Mouse (Mus musculus) MEL (cell line): ENCODE data around the gene Trim46. TPM values are rescaled to one million over a fixed set of nuclear protein-coding genes. Genes with fewer than 3 reads are reported as not detected.

Experiments
- DNase-seq: peaks from one replicate; pipeline ENCODE4 v3.0.0; 2011; ENCODE audit warnings: low read depth, low spot score
- H3K27ac ChIP-seq: 2 replicates; pipeline ENCODE4 v1.5.1; 2012; ENCODE audit warnings: low read depth, mild to moderate bottlenecking, control low read depth, low read length, moderate library complexity; ENCODE audit not compliant: control insufficient read depth
- H3K27me3 ChIP-seq, 2 experiments: fragments of 150-350 bp in 1 of 2; sonication (generic) in 1 of 2; 2 replicates each; pipeline ENCODE4 v1.6.1; 2012; ENCODE audit warnings: low read length in 2 of 2, mild to moderate bottlenecking in 2 of 2, improper control_type of control experiment in 1 of 2, moderate library complexity in 1 of 2; ENCODE audit not compliant: insufficient read depth in 2 of 2, control insufficient read depth in 1 of 2
- H3K36me3 ChIP-seq, 2 experiments: 2 replicates each; pipeline ENCODE4 v1.6.1; 2012 to 2014; ENCODE audit warnings: low read length in 2 of 2, improper control_type of control experiment in 1 of 2, inconsistent platforms in 1 of 2, mild to moderate bottlenecking in 1 of 2; ENCODE audit not compliant: insufficient read depth in 2 of 2, control insufficient read depth in 1 of 2
- H3K4me1 ChIP-seq, 2 experiments: fragments of 150-350 bp in 1 of 2; sonication (generic) in 1 of 2; 2 replicates each; pipeline ENCODE4 v1.6.1; 2012; ENCODE audit warnings: low read length in 2 of 2, improper control_type of control experiment in 1 of 2, mild to moderate bottlenecking in 1 of 2; ENCODE audit not compliant: insufficient read depth in 2 of 2, control insufficient read depth in 1 of 2
- H3K4me3 ChIP-seq, 2 experiments: fragments of 150-350 bp in 1 of 2; sonication (generic) in 1 of 2; 2 replicates each; pipeline ENCODE4 v1.5.1; 2012; ENCODE audit warnings: low read depth in 2 of 2, low read length in 2 of 2, mild to moderate bottlenecking in 2 of 2, moderate library complexity in 2 of 2, control low read depth in 1 of 2, improper control_type of control experiment in 1 of 2; ENCODE audit not compliant: control insufficient read depth in 1 of 2, insufficient read depth in 1 of 2
- H3K79me2 ChIP-seq: 2 replicates; pipeline ENCODE4 v1.6.1; 2012; ENCODE audit warnings: mild to moderate bottlenecking, low read length, moderate library complexity; ENCODE audit not compliant: control insufficient read depth, poor library complexity, insufficient read depth
- H3K9ac ChIP-seq: 2 replicates; pipeline ENCODE4 v1.6.1; 2012; ENCODE audit warnings: low read depth, mild to moderate bottlenecking, control low read depth, low read length, moderate library complexity; ENCODE audit not compliant: control insufficient read depth, poor library complexity, severe bottlenecking
- H3K9me3 ChIP-seq: fragments of 150-350 bp; sonication (generic); replicated peaks from 2 replicates; pipeline ENCODE4 v1.6.1; 2012; ENCODE audit warnings: mild to moderate bottlenecking, low read length, improper control_type of control experiment, moderate library complexity; ENCODE audit not compliant: insufficient read depth
- BHLHE40 ChIP-seq: IDR thresholded peaks from 2 replicates; pipeline ENCODE4 v1.6.1; 2012; ENCODE audit warnings: low read depth, mild to moderate bottlenecking, inconsistent platforms, low read length, improper control_type of control experiment, borderline replicate concordance
- CHD1 ChIP-seq: IDR thresholded peaks from 2 replicates; pipeline ENCODE4 v1.6.1; 2012; ENCODE audit warnings: low read depth, mild to moderate bottlenecking, inconsistent platforms, low read length, improper control_type of control experiment
- CHD2 ChIP-seq: IDR thresholded peaks from 2 replicates; pipeline ENCODE4 v1.6.1; 2011; ENCODE audit warnings: low read length, improper control_type of control experiment
- CTCF ChIP-seq, 3 experiments: IDR thresholded peaks in 2 of 3; conservative IDR thresholded peaks in 1 of 3; 2 replicates each; pipeline ENCODE4 v1.5.1; 2011 to 2012; ENCODE audit warnings: low read length in 3 of 3, low read depth in 2 of 3, mild to moderate bottlenecking in 2 of 3, improper control_type of control experiment in 1 of 3, inconsistent platforms in 1 of 3, mixed read lengths in 1 of 3, moderate library complexity in 1 of 3; ENCODE audit not compliant: control insufficient read depth in 1 of 3, insufficient read depth in 1 of 3, poor library complexity in 1 of 3, severe bottlenecking in 1 of 3
- ELF1 ChIP-seq: IDR thresholded peaks from 2 replicates; pipeline ENCODE4 v1.6.1; 2014; ENCODE audit warnings: low read depth, mild to moderate bottlenecking, inconsistent platforms, low read length, improper control_type of control experiment, moderate library complexity
- EP300 ChIP-seq, 2 experiments: IDR thresholded peaks; 2 replicates each; pipeline ENCODE4 v1.6.1; 2011; ENCODE audit warnings: improper control_type of control experiment in 2 of 2, low read length in 2 of 2, low read depth in 1 of 2, mild to moderate bottlenecking in 1 of 2
- ETS1 ChIP-seq: IDR thresholded peaks from 2 replicates; pipeline ENCODE4 v1.6.1; 2012; ENCODE audit warnings: low read depth, mild to moderate bottlenecking, inconsistent platforms, low read length, improper control_type of control experiment, moderate library complexity
- GATA1 ChIP-seq: IDR thresholded peaks from 2 replicates; pipeline ENCODE4 v1.6.1; 2011; ENCODE audit warnings: low read depth, low read length, improper control_type of control experiment
- JUND ChIP-seq: IDR thresholded peaks from 2 replicates; pipeline ENCODE4 v1.6.1; 2011; ENCODE audit warnings: low read depth, mild to moderate bottlenecking, improper control_type of control experiment, low read length
- KAT2A ChIP-seq: conservative IDR thresholded peaks from 2 replicates; pipeline ENCODE4 v1.6.1; 2012; ENCODE audit warnings: low read depth, low read length, improper control_type of control experiment, inconsistent platforms
- MAFK ChIP-seq: IDR thresholded peaks from 2 replicates; pipeline ENCODE4 v1.6.1; 2011; ENCODE audit warnings: low read depth, mild to moderate bottlenecking, low read length, improper control_type of control experiment, borderline replicate concordance
- MAX ChIP-seq: IDR thresholded peaks from 2 replicates; pipeline ENCODE4 v1.6.1; 2011; ENCODE audit warnings: low read length, improper control_type of control experiment
- MAZ ChIP-seq: IDR thresholded peaks from 2 replicates; pipeline ENCODE4 v1.6.1; 2012; ENCODE audit warnings: low read depth, mild to moderate bottlenecking, inconsistent platforms, low read length, improper control_type of control experiment
- MXI1 ChIP-seq: IDR thresholded peaks from 2 replicates; pipeline ENCODE4 v1.6.1; 2011; ENCODE audit warnings: mild to moderate bottlenecking, low read depth, low read length, improper control_type of control experiment
- MYC ChIP-seq: IDR thresholded peaks from 2 replicates; pipeline ENCODE4 v1.6.1; 2011; ENCODE audit warnings: low read depth, mild to moderate bottlenecking, low read length, improper control_type of control experiment, moderate library complexity
- NELFE ChIP-seq: IDR thresholded peaks from 2 replicates; pipeline ENCODE4 v1.6.1; 2011; ENCODE audit warnings: low read depth, low read length, improper control_type of control experiment
- POLR2AphosphoS2 ChIP-seq: IDR thresholded peaks from 2 replicates; pipeline ENCODE4 v1.6.1; 2011; ENCODE audit warnings: low read length, improper control_type of control experiment
- POLR2AphosphoS5 ChIP-seq: IDR thresholded peaks from 2 replicates; pipeline ENCODE4 v1.6.1; 2012; ENCODE audit warnings: low read depth, borderline replicate concordance, mild to moderate bottlenecking, inconsistent platforms, low read length, moderate library complexity, mixed read lengths
- RAD21 ChIP-seq: IDR thresholded peaks from 2 replicates; pipeline ENCODE4 v1.6.1; 2011; ENCODE audit warnings: mild to moderate bottlenecking, low read depth, low read length, improper control_type of control experiment
- RCOR1 ChIP-seq: IDR thresholded peaks from 2 replicates; pipeline ENCODE4 v1.6.1; 2012; ENCODE audit warnings: low read depth, mild to moderate bottlenecking, inconsistent platforms, low read length, improper control_type of control experiment
- SIN3A ChIP-seq: IDR thresholded peaks from 2 replicates; pipeline ENCODE4 v1.6.1; 2012; ENCODE audit warnings: low read length, improper control_type of control experiment, inconsistent platforms
- TAL1 ChIP-seq: IDR thresholded peaks from 2 replicates; pipeline ENCODE4 v1.6.1; 2012; ENCODE audit warnings: mild to moderate bottlenecking, inconsistent platforms, low read length, moderate library complexity, mixed read lengths
- TBP ChIP-seq: IDR thresholded peaks from 2 replicates; pipeline ENCODE4 v1.8.0; 2011; ENCODE audit warnings: low read depth, low read length, improper control_type of control experiment
- TCF12 ChIP-seq: IDR thresholded peaks from 2 replicates; pipeline ENCODE4 v1.6.1; 2014; ENCODE audit warnings: low read depth, mild to moderate bottlenecking, inconsistent platforms, low read length, improper control_type of control experiment, moderate library complexity
- USF1 ChIP-seq: IDR thresholded peaks from 2 replicates; pipeline ENCODE4 v1.6.1; 2014; ENCODE audit warnings: low read depth, mild to moderate bottlenecking, inconsistent platforms, low read length, improper control_type of control experiment, moderate library complexity
- ZC3H11A ChIP-seq: IDR thresholded peaks from 2 replicates; pipeline ENCODE4 v1.6.1; 2012; ENCODE audit warnings: low read depth, mild to moderate bottlenecking, inconsistent platforms, low read length, improper control_type of control experiment
- ZNF384 ChIP-seq: IDR thresholded peaks from 2 replicates; pipeline ENCODE4 v1.6.1; 2012; ENCODE audit warnings: low read depth, mild to moderate bottlenecking, inconsistent platforms, low read length, improper control_type of control experiment
- polyA plus RNA-seq, 2 experiments: library from polyadenylated mRNA; stranded (reverse) in 1 of 2; unstranded in 1 of 2; fragments of >175 nt in 1 of 2; fragments of >200 nt in 1 of 2; gene quantifications; 2 replicates each; pipeline versions ENCODE4 v1.2.1 to v1.2.4; 2012; ENCODE audit warnings: low replicate concordance in 2 of 2, low read depth in 1 of 2; ENCODE audit not compliant: insufficient read length in 2 of 2, insufficient read depth in 1 of 2, missing spikeins in 1 of 2
- total RNA-seq: library from RNA; depleted of rRNA; stranded (reverse); fragments of 300-350 nt; gene quantifications from 2 replicates; pipeline ENCODE4 v1.2.3, GENCODE M21; 2012

The Trim46 gene
- total and polyA plus RNA-seq, 3 experiments, result 3.3 to 7.7 TPM; not detected in 1

- no peaks in the 10 kb centered on the region for H3K9me3 ChIP-seq
- peak; percentile 74 for DNase-seq
- peaks cover 5 to 23% of the 10 kb centered on the region in 2 experiments; a peak in 3 of 4 replicates for H3K4me1 ChIP-seq
- H3K36me3 ChIP-seq, result peaks cover 0 to 20% of the 10 kb centered on the region in 2 experiments; a peak in 2 of 4 replicates
- no peak overlapping the region for H3K4me3 ChIP-seq
- no peak overlapping the region for H3K9ac ChIP-seq
- H3K79me2 ChIP-seq, result no peaks in the 10 kb centered on the region
- peaks cover 29% of the 10 kb centered on the region in 2 experiments for H3K27me3 ChIP-seq
- H3K27ac ChIP-seq, result no peak overlapping the region
- TF ChIP-seq GATA1 (peak; percentile 27; the same call in 1 of the 2 replicates), TAL1 (peak; percentile 40; the same call in 1 of the 2 replicates), EP300 (IDR thresholded peaks at IDR 0.05; ENCODE audit: low read depth in 1 of 2, low read length in 2 of 2) (peak in 1 of 2 experiments; percentile 36; a peak in 1 of 4 replicates), JUND (no peak), SIN3A (no peak), MAX (no peak), POLR2AphosphoS5 (no peak), MAZ (no peak), CHD1 (no peak), TBP (no peak), NELFE (no peak), RCOR1 (peak; percentile 88), CTCF (IDR thresholded peaks at IDR 0.05 in 2 of 3, conservative IDR thresholded peaks at IDR 0.05 in 1 of 3; ENCODE audit: control insufficient read depth in 1 of 3, insufficient read depth in 1 of 3, low read depth in 2 of 3, low read length in 3 of 3, poor library complexity in 1 of 3, severe bottlenecking in 1 of 3) (no peak), RAD21 (no peak), KAT2A (no peak), TCF12 (peak; percentile 24; the same call in 1 of the 2 replicates), MYC (0 out of 2 replicates have a peak, but pooled peaks have one; percentile 51), CHD2 (no peak), MAFK (no peak)
These were observed 8.9 kb upstream of the Trim46 start for GRCm38 (mm10) chr3:89254994-89255393.

- H3K9me3 ChIP-seq, result no peaks in the 10 kb centered on the region
- no peak for TF ChIP-seq ZNF384
- TF ChIP-seq CTCF (IDR thresholded peaks at IDR 0.05 in 2 of 3, conservative IDR thresholded peaks at IDR 0.05 in 1 of 3; ENCODE audit: control insufficient read depth in 1 of 3, insufficient read depth in 1 of 3, low read depth in 2 of 3, low read length in 3 of 3, poor library complexity in 1 of 3, severe bottlenecking in 1 of 3), result peak in 2 of 3 experiments; percentile 4 to 13; a peak in 2 of 6 replicates
- TF ChIP-seq ETS1, result peak; percentile 47
- TF ChIP-seq ELF1, result 0 out of 2 replicates have a peak, but pooled peaks have one; percentile 14
- TF ChIP-seq POLR2AphosphoS2, result no peak
- TF ChIP-seq USF1, result peak; percentile 50; the same call in 1 of the 2 replicates
- peak; percentile 84 for TF ChIP-seq MAX
- TF ChIP-seq BHLHE40, result peak; percentile 69; the same call in 1 of the 2 replicates
- TF ChIP-seq TCF12, result peak; percentile 43; the same call in 1 of the 2 replicates
- no peak for TF ChIP-seq MAFK
- TF ChIP-seq MYC, result peak; percentile 89
- peak; percentile 95 for TF ChIP-seq MXI1
- peak; percentile 81 for TF ChIP-seq SIN3A
- TF ChIP-seq ZC3H11A, result no peak
- peak; percentile 15 to 50; a peak in 2 of 4 replicates for TF ChIP-seq EP300 (IDR thresholded peaks at IDR 0.05; ENCODE audit: low read depth in 1 of 2, low read length in 2 of 2)
- TF ChIP-seq, all 39 proteins: peak for 11
- DNase-seq, result peak; percentile 68
- peaks cover 0 to 4% of the 10 kb centered on the region in 2 experiments; a peak in 3 of 4 replicates for H3K27me3 ChIP-seq
- H3K27ac ChIP-seq, result no peak overlapping the region
- no peak overlapping the region for H3K4me3 ChIP-seq
- H3K36me3 ChIP-seq, result peaks cover 7 to 31% of the 10 kb centered on the region in 2 experiments; a peak in 3 of 4 replicates
- peak overlapping the region; percentile 3; the same call in 1 of the 2 replicates for H3K9ac ChIP-seq
- H3K79me2 ChIP-seq, result peaks cover 11% of the 10 kb centered on the region
- peaks cover 15 to 31% of the 10 kb centered on the region in 2 experiments; a peak in 3 of 4 replicates for H3K4me1 ChIP-seq
These were observed 5.3 kb upstream of the Trim46 start for GRCm38 (mm10) chr3:89251365-89251895.
